7 mouse cellular contexts compared by ENCODE assay signal in the genomic region with DNA sequence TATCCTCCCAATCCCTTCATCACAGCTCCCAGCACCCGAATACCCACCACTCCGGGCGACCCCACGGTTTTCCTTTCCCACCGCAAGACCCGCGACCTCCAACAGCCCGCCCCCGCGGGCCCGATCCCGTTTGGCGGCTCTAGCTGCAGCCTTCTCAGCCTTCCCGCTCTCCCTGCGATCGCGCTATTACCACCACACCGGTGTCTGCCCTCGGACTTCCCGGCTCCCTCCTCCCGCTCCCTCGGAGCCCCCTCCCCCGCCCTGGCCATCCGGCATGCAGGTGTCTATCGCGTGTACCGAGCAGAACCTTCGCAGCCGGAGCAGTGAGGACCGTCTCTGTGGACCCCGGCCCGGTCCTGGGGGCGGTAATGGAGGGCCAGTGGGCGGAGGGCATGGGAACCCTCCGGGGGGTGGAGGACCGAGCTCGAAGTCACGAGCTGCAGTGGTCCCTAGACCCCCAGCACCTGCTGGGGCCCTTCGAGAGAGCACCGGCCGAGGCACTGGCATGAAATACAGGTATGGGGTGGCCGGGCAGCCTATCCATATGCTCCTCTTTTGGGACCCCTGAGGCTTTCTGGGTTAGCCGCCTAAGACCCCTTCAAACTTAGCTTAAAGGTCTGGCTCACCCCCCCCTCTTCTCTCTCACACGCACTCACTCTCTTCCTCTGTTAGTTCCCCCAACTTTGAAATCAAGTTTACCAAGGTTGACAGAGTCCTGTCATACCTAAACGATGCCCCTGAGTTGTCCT. TPM values are rescaled to one million over a fixed set of nuclear protein-coding genes. Genes with fewer than 3 reads are reported as not detected.
DNase-seq lines count a peak whose midpoint lies in the region; ATAC-seq and TF ChIP-seq lines count a peak whose summit lies in the region.

No protein-coding gene starts in this region.

- H3K27ac ChIP-seq in layer of hippocampus, adult 2 months: peak overlapping the region; percentile 84
- H3K27ac ChIP-seq in brown adipose tissue, adult 24 weeks (replicated peaks; ENCODE audit: low read depth, low read length): no peak overlapping the region
- no peak overlapping the region for H3K27ac ChIP-seq in forebrain, embryonic 14.5 days (ENCODE audit: low read depth, low read length)
- H3K27ac ChIP-seq in limb, embryonic 14.5 days (replicated peaks; ENCODE audit: low read depth, low read length): no peak overlapping the region
- H3K27ac ChIP-seq in stomach, embryonic 14.5 days (ENCODE audit: low read length): no peak overlapping the region

- H3K4me1 ChIP-seq in brown adipose tissue, adult 24 weeks (ENCODE audit: control insufficient read depth, insufficient read depth, insufficient read length, low read length): peaks cover 13% of the 10 kb centered on the region
- peaks cover 32% of the 10 kb centered on the region for H3K4me1 ChIP-seq in forebrain, embryonic 14.5 days (ENCODE audit: control insufficient read depth, insufficient read depth, low read length)
- H3K4me1 ChIP-seq in limb, embryonic 14.5 days (ENCODE audit: control insufficient read depth, insufficient read depth, low read length): peaks cover 44% of the 10 kb centered on the region
- peaks cover 28% of the 10 kb centered on the region for H3K4me1 ChIP-seq in stomach, embryonic 14.5 days (ENCODE audit: control insufficient read depth, insufficient read depth, low read length)

- peak overlapping the region; percentile 65 for H3K4me3 ChIP-seq in layer of hippocampus, adult 2 months
- H3K4me3 ChIP-seq in brown adipose tissue, adult 24 weeks (ENCODE audit: insufficient read depth, low read depth, low read length): peak overlapping the region; percentile 58
- H3K4me3 ChIP-seq in forebrain, embryonic 14.5 days (ENCODE audit: low read depth, low read length): peak overlapping the region; percentile 48
- H3K4me3 ChIP-seq in limb, embryonic 14.5 days (replicated peaks; ENCODE audit: low read length): peak overlapping the region; percentile 54
- peak overlapping the region; percentile 54 for H3K4me3 ChIP-seq in stomach, embryonic 14.5 days (ENCODE audit: low read depth, low read length)

- WGBS in forebrain, embryonic 14.5 days: 3% methylated on average over 42 of the region's 45 CpGs
- WGBS in limb, embryonic 14.5 days: 2% methylated on average over 45 of the region's 45 CpGs
- 2% methylated on average over 45 of the region's 45 CpGs for WGBS in stomach, embryonic 14.5 days

- no peaks in the 10 kb centered on the region for H3K36me3 ChIP-seq in forebrain, embryonic 14.5 days (ENCODE audit: control insufficient read depth, insufficient read depth, low read length)
- H3K36me3 ChIP-seq in limb, embryonic 14.5 days (ENCODE audit: control insufficient read depth, insufficient read depth, low read length): no peaks in the 10 kb centered on the region
- no peaks in the 10 kb centered on the region for H3K36me3 ChIP-seq in stomach, embryonic 14.5 days (ENCODE audit: control insufficient read depth, insufficient read depth, low read length)

- H3K27me3 ChIP-seq in forebrain, embryonic 14.5 days (replicated peaks; ENCODE audit: control insufficient read depth, insufficient read depth, low read length): no peaks in the 10 kb centered on the region
- H3K27me3 ChIP-seq in limb, embryonic 14.5 days (ENCODE audit: control insufficient read depth, insufficient read depth, low read length): peaks cover 16% of the 10 kb centered on the region
- peaks cover 3% of the 10 kb centered on the region; the same call in 1 of the 2 replicates for H3K27me3 ChIP-seq in stomach, embryonic 14.5 days (ENCODE audit: control insufficient read depth, insufficient read depth, low read length)

- DNase-seq in layer of hippocampus, adult 2 months (ENCODE audit: low spot score in 2 of 2): no peak
- no peak for DNase-seq in layer of hippocampus, adult 8-10 months (ENCODE audit: low spot score in 2 of 2)
- DNase-seq in forebrain, embryonic 14.5 days (ENCODE audit: low spot score): peak; percentile 27
- no peak for DNase-seq in limb, embryonic 14.5 days (ENCODE audit: low spot score)
- DNase-seq in layer of hippocampus, adult 9-11 months: no peak

- TF ChIP-seq POLR2A in limb, embryonic 14.5 days (IDR thresholded peaks at IDR 0.05; ENCODE audit: borderline replicate concordance, extremely low read depth, insufficient read depth, insufficient read length): no peak

- peak; percentile 13 for ATAC-seq in forebrain, embryonic 14.5 days
- ATAC-seq in limb, embryonic 14.5 days (ENCODE audit: low FRiP score, low read depth): no peak
- no peak for ATAC-seq in stomach, embryonic 14.5 days (ENCODE audit: insufficient number of reproducible peaks, insufficient read depth, low FRiP score, low read depth)

- no peaks in the 10 kb centered on the region for H3K9me3 ChIP-seq in forebrain, embryonic 14.5 days (replicated peaks; ENCODE audit: control insufficient read depth, low read length)
- no peaks in the 10 kb centered on the region for H3K9me3 ChIP-seq in limb, embryonic 14.5 days (ENCODE audit: control insufficient read depth, low read length)
- H3K9me3 ChIP-seq in stomach, embryonic 14.5 days (ENCODE audit: control insufficient read depth, low read depth, low read length): no peaks in the 10 kb centered on the region

- H3K9ac ChIP-seq in forebrain, embryonic 14.5 days (ENCODE audit: low read length): peak overlapping the region; percentile 69
- peak overlapping the region; percentile 56 for H3K9ac ChIP-seq in limb, embryonic 14.5 days (ENCODE audit: low read depth, low read length, severe bottlenecking)
- peak overlapping the region; percentile 28; the same call in 1 of the 2 replicates for H3K9ac ChIP-seq in stomach, embryonic 14.5 days (replicated peaks; ENCODE audit: low read depth, low read length)

- no peak for TF ChIP-seq CTCF in layer of hippocampus, adult 2 months (conservative IDR thresholded peaks at IDR 0.05)

- peak overlapping the region; percentile 88 for H3K4me2 ChIP-seq in forebrain, embryonic 14.5 days (ENCODE audit: low read length)
- H3K4me2 ChIP-seq in limb, embryonic 14.5 days (replicated peaks; ENCODE audit: low read depth, low read length, severe bottlenecking): peak overlapping the region; percentile 96
- H3K4me2 ChIP-seq in stomach, embryonic 14.5 days (replicated peaks; ENCODE audit: low read depth, low read length): peak overlapping the region; percentile 97

RNA-seq across cellular contexts. Expression of a gene that starts 0.5 kb away (rescaled TPM):
- 10 to 100 TPM; 20.6 to 26.1 TPM for total RNA-seq in layer of hippocampus, adult 2 months (2021)
- 10 to 100 TPM; 26.9 to 33.1 (median 30.2) TPM for total RNA-seq in layer of hippocampus, adult 8-10 months (2022)
- 1.2 and 1.6 TPM in 2 replicates for polyA plus RNA-seq in brown adipose tissue, adult 24 weeks (2012; ENCODE audit: insufficient read depth, insufficient read length, missing spikeins)
- 3.3 and 3.9 TPM in 2 replicates for polyA plus RNA-seq in forebrain, embryonic 14.5 days (2014; fragmentation: Nextera tagmentation; extraction: Ambion mirVana)
- 4.0 and 4.1 TPM in 2 replicates for polyA plus RNA-seq in limb, embryonic 14.5 days (2012; rRNA removed)
- 2.0 and 2.2 TPM in 2 replicates for polyA plus RNA-seq in limb, embryonic 14.5 days (2014; fragmentation: Nextera tagmentation; extraction: Ambion mirVana)
- 1.7 TPM in 2 replicates for polyA plus RNA-seq in stomach, embryonic 14.5 days (2014; fragmentation: Nextera tagmentation; extraction: Ambion mirVana)

RNA-seq across cellular contexts. Expression of a gene that starts 2.8 kb away (rescaled TPM):
- total RNA-seq in layer of hippocampus, adult 2 months (2021): 10 to 100 TPM; 63.0 to 63.5 TPM
- 10 to 100 TPM; 54.6 to 65.9 (median 56.3) TPM for total RNA-seq in layer of hippocampus, adult 8-10 months (2022)
- polyA plus RNA-seq in brown adipose tissue, adult 24 weeks (2012; ENCODE audit: insufficient read depth, insufficient read length, missing spikeins): 93.3 and 94.0 TPM in 2 replicates
- polyA plus RNA-seq in forebrain, embryonic 14.5 days (2014; fragmentation: Nextera tagmentation; extraction: Ambion mirVana): 188 and 243 TPM in 2 replicates
- 92.7 and 93.7 TPM in 2 replicates for polyA plus RNA-seq in limb, embryonic 14.5 days (2012; rRNA removed)
- polyA plus RNA-seq in limb, embryonic 14.5 days (2014; fragmentation: Nextera tagmentation; extraction: Ambion mirVana): 138 and 144 TPM in 2 replicates
- 141 and 147 TPM in 2 replicates for polyA plus RNA-seq in stomach, embryonic 14.5 days (2014; fragmentation: Nextera tagmentation; extraction: Ambion mirVana)

RNA-seq across cellular contexts. Expression of a gene that starts 3.0 kb away (rescaled TPM):
- 10 to 100 TPM; 13.9 to 17.8 TPM for total RNA-seq in layer of hippocampus, adult 2 months (2021)
- 10 to 100 TPM; 12.4 to 17.2 (median 15.5) TPM for total RNA-seq in layer of hippocampus, adult 8-10 months (2022)
- 4.5 and 5.6 TPM in 2 replicates for polyA plus RNA-seq in brown adipose tissue, adult 24 weeks (2012; ENCODE audit: insufficient read depth, insufficient read length, missing spikeins)
- 13.9 and 18.9 TPM in 2 replicates for polyA plus RNA-seq in forebrain, embryonic 14.5 days (2014; fragmentation: Nextera tagmentation; extraction: Ambion mirVana)
- 40.0 and 44.0 TPM in 2 replicates for polyA plus RNA-seq in limb, embryonic 14.5 days (2012; rRNA removed)
- 14.6 and 15.7 TPM in 2 replicates for polyA plus RNA-seq in limb, embryonic 14.5 days (2014; fragmentation: Nextera tagmentation; extraction: Ambion mirVana)
- 13.9 and 16.4 TPM in 2 replicates for polyA plus RNA-seq in stomach, embryonic 14.5 days (2014; fragmentation: Nextera tagmentation; extraction: Ambion mirVana)

RNA-seq across cellular contexts. Expression of a gene that starts 13.7 kb away (rescaled TPM):
- 100 to 1,000 TPM; 110 to 117 TPM for total RNA-seq in layer of hippocampus, adult 2 months (2021)
- total RNA-seq in layer of hippocampus, adult 8-10 months (2022): 100 to 1,000 TPM; 119 to 129 (median 121) TPM
- 2.8 TPM in 1 of 2 replicates, not detected in the other for polyA plus RNA-seq in brown adipose tissue, adult 24 weeks (2012; ENCODE audit: insufficient read depth, insufficient read length, missing spikeins)
- polyA plus RNA-seq in forebrain, embryonic 14.5 days (2014; fragmentation: Nextera tagmentation; extraction: Ambion mirVana): 126 and 146 TPM in 2 replicates
- polyA plus RNA-seq in limb, embryonic 14.5 days (2012; rRNA removed): 10.5 and 12.2 TPM in 2 replicates
- polyA plus RNA-seq in limb, embryonic 14.5 days (2014; fragmentation: Nextera tagmentation; extraction: Ambion mirVana): 13.6 and 17.8 TPM in 2 replicates
- 15.3 and 16.3 TPM in 2 replicates for polyA plus RNA-seq in stomach, embryonic 14.5 days (2014; fragmentation: Nextera tagmentation; extraction: Ambion mirVana)

RNA-seq across cellular contexts. Expression of a gene that starts 42.6 kb away (rescaled TPM):
- total RNA-seq in layer of hippocampus, adult 2 months (2021): 100 to 1,000 TPM; 541 to 561 TPM
- total RNA-seq in layer of hippocampus, adult 8-10 months (2022): 100 to 1,000 TPM; 435 to 510 (median 495) TPM
- 19.4 and 27.0 TPM in 2 replicates for polyA plus RNA-seq in brown adipose tissue, adult 24 weeks (2012; ENCODE audit: insufficient read depth, insufficient read length, missing spikeins)
- polyA plus RNA-seq in forebrain, embryonic 14.5 days (2014; fragmentation: Nextera tagmentation; extraction: Ambion mirVana): 70.3 and 77.3 TPM in 2 replicates
- 425 and 497 TPM in 2 replicates for polyA plus RNA-seq in limb, embryonic 14.5 days (2012; rRNA removed)
- 97.8 and 113 TPM in 2 replicates for polyA plus RNA-seq in limb, embryonic 14.5 days (2014; fragmentation: Nextera tagmentation; extraction: Ambion mirVana)
- 85.3 and 87.4 TPM in 2 replicates for polyA plus RNA-seq in stomach, embryonic 14.5 days (2014; fragmentation: Nextera tagmentation; extraction: Ambion mirVana)
